ENCODE assay signal across 11 mouse cellular contexts in the genomic region with DNA sequence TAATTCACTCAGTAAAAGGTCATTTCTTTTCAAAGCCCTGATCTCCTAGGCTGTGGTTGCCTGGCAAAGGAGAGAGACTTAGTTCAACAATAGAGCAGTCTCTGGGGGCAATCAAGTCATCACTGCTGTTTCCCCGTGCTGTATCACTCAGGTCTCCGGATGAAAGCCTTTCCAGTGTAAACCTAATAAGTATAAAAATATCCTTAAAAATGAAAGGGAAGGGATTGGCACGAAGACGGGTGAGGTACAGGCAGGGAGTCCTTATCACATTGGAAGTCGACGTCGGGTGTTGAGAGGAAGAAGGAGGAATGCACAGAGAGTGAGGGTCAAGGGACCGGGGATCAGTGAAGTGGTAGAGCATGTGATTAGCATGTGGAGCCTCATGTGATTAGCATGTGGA. TPM values are rescaled to one million over a fixed set of nuclear protein-coding genes. Genes with fewer than 3 reads are reported as not detected.
A peak's percentile ranks its signal among the peaks of the same experiment; 100 is the strongest.
DNase-seq lines count a peak whose midpoint lies in the region; ATAC-seq and TF ChIP-seq lines count a peak whose summit lies in the region.
"Had no signal": no experiment of that assay in that cellular context is flagged by ENCODE, and none has a peak within 500 bp of the region (broad histone marks: within the 10 kb centered on the region; RNA-seq: fewer than 3 reads in every experiment).

No protein-coding gene starts in this region.

- peak; percentile 27 for DNase-seq in adrenal gland, postnatal 14 days
- DNase-seq in adrenal gland, adult 18-20 months (ENCODE audit: low spot score in 2 of 2) = no peak
- no peak for DNase-seq in hindbrain, embryonic 11.5 days (ENCODE audit: low spot score)
- no peak for DNase-seq in liver, postnatal 0 days
- no peak for DNase-seq in liver
- no peak for DNase-seq in cerebellum, postnatal 14 days
- DNase-seq: cerebellum, postnatal 36 days; gastrocnemius, postnatal 10 days; spleen, adult 18-20 months had no signal

- 0 out of 2 replicates have a peak, but pooled peaks cover 5% of the 10 kb centered on the region for H3K36me3 ChIP-seq in hindbrain, embryonic 12.5 days
- no peaks in the 10 kb centered on the region for H3K36me3 ChIP-seq in hindbrain, embryonic 11.5 days (ENCODE audit: control insufficient read depth, insufficient read depth, low read length)
- no peaks in the 10 kb centered on the region for H3K36me3 ChIP-seq in liver, postnatal 0 days (replicated peaks; ENCODE audit: insufficient read depth, low read length)
- no peaks in the 10 kb centered on the region for H3K36me3 ChIP-seq in neural tube, embryonic 15.5 days

- 63% methylated on average over 8 of the region's 8 CpGs for WGBS in hindbrain, embryonic 12.5 days
- 65% methylated on average over 8 of the region's 8 CpGs for WGBS in hindbrain, embryonic 11.5 days
- WGBS in liver, postnatal 0 days (ENCODE audit: insufficient replicate concordance) = 56% methylated on average over 8 of the region's 8 CpGs
- 14% methylated on average over 8 of the region's 8 CpGs for WGBS in neural tube, embryonic 15.5 days

- H3K27me3 ChIP-seq in hindbrain, embryonic 12.5 days = no peaks in the 10 kb centered on the region
- H3K27me3 ChIP-seq in hindbrain, embryonic 11.5 days (ENCODE audit: control insufficient read depth, insufficient read depth, low read length) = no peaks in the 10 kb centered on the region
- no peaks in the 10 kb centered on the region for H3K27me3 ChIP-seq in liver, postnatal 0 days (ENCODE audit: insufficient read depth, low read length)
- no peaks in the 10 kb centered on the region for H3K27me3 ChIP-seq in neural tube, embryonic 15.5 days (replicated peaks)

- TF ChIP-seq CTCF in liver, postnatal 0 days (IDR thresholded peaks at IDR 0.05; ENCODE audit: low read depth) = no peak

- TF ChIP-seq EP300 in liver, postnatal 0 days (IDR thresholded peaks at IDR 0.05; ENCODE audit: low read depth) = no peak

- H3K9ac ChIP-seq in hindbrain, embryonic 12.5 days = no peak overlapping the region
- H3K9ac ChIP-seq in hindbrain, embryonic 11.5 days (ENCODE audit: low read depth, low read length) = no peak overlapping the region
- 0 out of 2 replicates have a peak overlapping the region, but pooled peaks have one; percentile 2 for H3K9ac ChIP-seq in liver, postnatal 0 days (replicated peaks)
- H3K9ac ChIP-seq in neural tube, embryonic 15.5 days (replicated peaks) = no peak overlapping the region

- H3K4me1 ChIP-seq in hindbrain, embryonic 12.5 days = peaks cover 18% of the 10 kb centered on the region
- H3K4me1 ChIP-seq in hindbrain, embryonic 11.5 days (replicated peaks; ENCODE audit: control insufficient read depth, insufficient read depth, low read length) = peaks cover 2% of the 10 kb centered on the region; the same call in 1 of the 2 replicates
- H3K4me1 ChIP-seq in liver, postnatal 0 days (ENCODE audit: insufficient read depth) = peaks cover 4% of the 10 kb centered on the region
- H3K4me1 ChIP-seq in neural tube, embryonic 15.5 days = peaks cover 27% of the 10 kb centered on the region

- H3K4me3 ChIP-seq in hindbrain, embryonic 12.5 days = no peak overlapping the region
- H3K4me3 ChIP-seq in hindbrain, embryonic 11.5 days (ENCODE audit: low read depth, low read length) = no peak overlapping the region
- H3K4me3 ChIP-seq in liver, postnatal 0 days (ENCODE audit: low read depth, low read length) = no peak overlapping the region
- no peak overlapping the region for H3K4me3 ChIP-seq in neural tube, embryonic 15.5 days (replicated peaks)

- no peak for ATAC-seq in hindbrain, embryonic 12.5 days (ENCODE audit: low FRiP score)
- ATAC-seq in hindbrain, embryonic 11.5 days (ENCODE audit: low FRiP score) = no peak
- ATAC-seq in liver, postnatal 0 days = no peak
- no peak for ATAC-seq in neural tube, embryonic 15.5 days (ENCODE audit: low FRiP score)

- H3K9me3 ChIP-seq in hindbrain, embryonic 12.5 days (replicated peaks) = no peaks in the 10 kb centered on the region
- H3K9me3 ChIP-seq in hindbrain, embryonic 11.5 days (ENCODE audit: control insufficient read depth, low read length) = no peaks in the 10 kb centered on the region
- H3K9me3 ChIP-seq in liver, postnatal 0 days (ENCODE audit: low read length) = no peaks in the 10 kb centered on the region
- no peaks in the 10 kb centered on the region for H3K9me3 ChIP-seq in neural tube, embryonic 15.5 days (replicated peaks)

- H3K4me2 ChIP-seq in hindbrain, embryonic 12.5 days (replicated peaks) = peak overlapping the region; percentile 66
- no peak overlapping the region for H3K4me2 ChIP-seq in hindbrain, embryonic 11.5 days (replicated peaks; ENCODE audit: low read depth, low read length)
- H3K4me2 ChIP-seq in liver, postnatal 0 days (ENCODE audit: low read depth, low read length) = no peak overlapping the region
- H3K4me2 ChIP-seq in neural tube, embryonic 15.5 days = peak overlapping the region; percentile 70

- H3K27ac ChIP-seq in hindbrain, embryonic 12.5 days = 0 out of 2 replicates have a peak overlapping the region, but pooled peaks have one; percentile 7
- H3K27ac ChIP-seq in hindbrain, embryonic 11.5 days (ENCODE audit: low read depth, low read length) = no peak overlapping the region
- no peak overlapping the region for H3K27ac ChIP-seq in liver, postnatal 0 days (ENCODE audit: low read depth)
- no peak overlapping the region for H3K27ac ChIP-seq in neural tube, embryonic 15.5 days (replicated peaks)

RNA-seq across cellular contexts. Expression of gene Dcp1b, which starts 2.0 kb away (rescaled TPM):
- total RNA-seq in adrenal gland, postnatal 14 days (2021) = 10.2 and 14.0 TPM in 2 replicates
- 10 to 100 TPM in 1 of 2 experiments, 1 to 10 TPM in 1; 7.9 to 10.7 TPM for total RNA-seq in adrenal gland, adult 18-20 months (2021)
- 12.2 and 12.7 TPM in 2 replicates for polyA plus RNA-seq in hindbrain, embryonic 12.5 days (2016; fragmentation: Nextera tagmentation; extraction: Ambion mirVana)
- polyA plus RNA-seq in hindbrain, embryonic 11.5 days (2014; fragmentation: Nextera tagmentation; extraction: Ambion mirVana) = 10.8 and 10.9 TPM in 2 replicates
- 4.1 and 4.5 TPM in 2 replicates for polyA plus RNA-seq in liver, postnatal 0 days (2015; fragmentation: Nextera tagmentation; extraction: Ambion mirVana)
- polyA plus RNA-seq in neural tube, embryonic 15.5 days (2015; fragmentation: Nextera tagmentation; extraction: Ambion mirVana) = 11.0 and 11.3 TPM in 2 replicates

RNA-seq across cellular contexts. Expression of gene Cacna1c, which starts 19.1 kb away (rescaled TPM):
- 58.2 and 66.2 TPM in 2 replicates for total RNA-seq in adrenal gland, postnatal 14 days (2021)
- total RNA-seq in adrenal gland, adult 18-20 months (2021) = 10 to 100 TPM; 66.4 to 84.0 TPM
- polyA plus RNA-seq in hindbrain, embryonic 12.5 days (2016; fragmentation: Nextera tagmentation; extraction: Ambion mirVana) = 6.9 and 7.3 TPM in 2 replicates
- polyA plus RNA-seq in hindbrain, embryonic 11.5 days (2014; fragmentation: Nextera tagmentation; extraction: Ambion mirVana) = 3.6 and 4.0 TPM in 2 replicates
- 0.14 and 0.23 TPM in 2 replicates for polyA plus RNA-seq in liver, postnatal 0 days (2015; fragmentation: Nextera tagmentation; extraction: Ambion mirVana)
- polyA plus RNA-seq in neural tube, embryonic 15.5 days (2015; fragmentation: Nextera tagmentation; extraction: Ambion mirVana) = 7.1 and 7.4 TPM in 2 replicates

RNA-seq across cellular contexts. Expression of gene Cacna2d4, which starts 59.2 kb away (rescaled TPM):
- 0.94 TPM in 1 of 2 replicates, not detected in the other for total RNA-seq in adrenal gland, postnatal 14 days (2021)
- not detected for total RNA-seq in adrenal gland, adult 18-20 months (2021)
- 0.04 TPM in 1 of 2 replicates, not detected in the other for polyA plus RNA-seq in hindbrain, embryonic 12.5 days (2016; fragmentation: Nextera tagmentation; extraction: Ambion mirVana)
- 0.05 TPM in 1 of 2 replicates, not detected in the other for polyA plus RNA-seq in hindbrain, embryonic 11.5 days (2014; fragmentation: Nextera tagmentation; extraction: Ambion mirVana)
- polyA plus RNA-seq in liver, postnatal 0 days (2015; fragmentation: Nextera tagmentation; extraction: Ambion mirVana) = 0.02 and 0.08 TPM in 2 replicates
- 0.40 and 1.2 TPM in 2 replicates for polyA plus RNA-seq in neural tube, embryonic 15.5 days (2015; fragmentation: Nextera tagmentation; extraction: Ambion mirVana)

Comparison
In these comparisons a context has a peak if more than half of its experiments do, and no peak if none do; other contexts are left out.
1. H3K4me2 ChIP-seq: peak in hindbrain, embryonic 12.5 days (single experiment) and neural tube, embryonic 15.5 days (single experiment); none in hindbrain, embryonic 11.5 days (single experiment) and liver, postnatal 0 days (single experiment).